Mouse (Mus musculus) left cerebral cortex, adult 8-10 months (tissue): Measurements from ENCODE around the gene Gm13199. TPM values are rescaled to one million over a fixed set of nuclear protein-coding genes. Genes with fewer than 3 reads are reported as not detected.

ENCODE experiments used
- DNase-seq, 2 experiments: peaks; one replicate each; pipeline ENCODE4 v3.0.0; 2022; ENCODE audit warnings: low spot score in 2 of 2
- total RNA-seq, 4 experiments: library from RNA; stranded (reverse); gene quantifications; 2 replicates each; pipeline ENCODE4 v1.2.4; 2022

The Gm13199 gene
- total RNA-seq, 4 experiments from 2014 or later, result 0.56 to 2.1 (median 1.1) TPM

DNA sequence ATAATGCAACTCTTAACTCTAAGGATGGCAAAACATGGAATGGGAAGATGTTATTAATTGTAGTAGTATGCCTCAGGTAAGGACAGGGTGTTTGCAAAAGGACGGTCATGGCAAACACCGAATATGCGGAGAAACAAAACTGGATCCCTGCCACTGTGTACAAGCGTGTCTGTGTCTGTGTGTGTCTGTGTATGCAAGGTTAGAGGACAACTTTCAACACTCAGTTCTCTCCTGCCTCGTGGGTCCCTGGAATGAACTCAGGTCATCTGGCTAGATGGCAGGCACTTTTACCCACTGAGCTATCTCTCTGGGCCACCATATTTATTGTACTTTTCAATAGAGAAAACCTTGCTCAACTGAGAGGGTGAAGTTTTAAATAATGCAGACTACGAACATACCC, 40.3 kb downstream of the Gm13199 start:
- no peak for DNase-seq

DNA sequence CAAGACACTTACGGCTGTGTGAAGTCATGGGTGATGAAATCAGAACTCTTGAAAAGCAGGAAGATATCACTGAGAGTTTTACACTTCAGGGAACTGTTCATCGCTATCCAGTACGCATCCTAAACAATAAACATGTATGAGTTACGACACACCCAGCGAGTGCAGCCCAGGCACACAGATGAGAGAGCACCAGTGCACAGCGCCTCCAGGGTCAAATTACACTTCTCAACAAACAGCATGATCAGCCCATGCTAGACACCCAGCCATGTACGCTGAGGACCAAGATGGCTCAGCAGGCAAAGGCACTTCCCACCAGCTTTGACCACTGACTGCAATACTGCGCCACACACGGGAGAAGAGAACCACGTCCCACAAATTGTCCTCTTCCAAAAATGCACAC, 41.5 kb downstream of the Gm13199 start:
- no peak for DNase-seq

Other genes with a start within 250 kb of the Gm13199 start
- 100 to 1,000 TPM; 110 to 134 (median 127) TPM for gene Camk1d, start 148.4 kb downstream of the Gm13199 start, total RNA-seq
- gene Nudt5, start 17.9 kb downstream of the Gm13199 start, total RNA-seq, result 10 to 100 TPM; 17.8 to 21.9 (median 19.9) TPM
- gene Cdc123, start 17.8 kb downstream of the Gm13199 start, total RNA-seq, result 100 to 1,000 TPM; 124 to 161 (median 146) TPM
- 10 to 100 TPM; 78.9 to 85.8 (median 83.9) TPM for gene Sec61a2, start 32.5 kb upstream of the Gm13199 start, total RNA-seq
- gene Dhtkd1, start 79.9 kb upstream of the Gm13199 start, total RNA-seq, result 10 to 100 TPM in 3 of 4 experiments, 1 to 10 TPM in 1; 8.4 to 14.5 (median 11.0) TPM
- gene Upf2, start 88.5 kb upstream of the Gm13199 start, total RNA-seq, result 10 to 100 TPM; 38.0 to 46.0 (median 38.7) TPM